Mouse (Mus musculus) hindbrain, embryonic 15.5 days (tissue): ENCODE data around the gene Rilp. TPM values are rescaled to one million over a fixed set of nuclear protein-coding genes. Genes with fewer than 3 reads are reported as not detected.
A peak's percentile ranks its signal among the peaks of the same experiment; 100 is the strongest.
"Not testable (repeated sequence)": the region's sequence is repeated elsewhere in the genome, so short reads cannot be mapped to it uniquely, and the experiment has no call there.

Experiments
- ATAC-seq: fragments of 200-750 bp; cut with Nextera tagmentation; 2 replicates; pipeline ENCODE4 v1.8.0; 2017; ENCODE audit warnings: low read depth, moderate number of reproducible peaks, moderate TSS enrichment; ENCODE audit not compliant: low FRiP score
- H3K27ac ChIP-seq: fragments of 300-500 bp; sonication (generic); replicated peaks from 2 replicates; pipeline ENCODE4 v1.5.1; 2015; ENCODE audit warnings: mild to moderate bottlenecking, inconsistent platforms
- H3K27me3 ChIP-seq: fragments of 300-500 bp; sonication (generic); 2 replicates; pipeline ENCODE4 v1.6.1; 2015; ENCODE audit warnings: control low read depth, inconsistent platforms
- H3K36me3 ChIP-seq: fragments of 300-500 bp; sonication (generic); 2 replicates; pipeline ENCODE4 v1.6.1; 2015; ENCODE audit warnings: control low read depth, inconsistent platforms
- H3K4me1 ChIP-seq: fragments of 300-500 bp; sonication (generic); replicated peaks from 2 replicates; pipeline ENCODE4 v1.6.1; 2015; ENCODE audit warnings: control low read depth, inconsistent platforms
- H3K4me2 ChIP-seq: fragments of 300-500 bp; sonication (generic); 2 replicates; pipeline ENCODE4 v1.6.1; 2015; ENCODE audit warnings: moderate library complexity, mild to moderate bottlenecking, inconsistent platforms
- H3K4me3 ChIP-seq: fragments of 300-500 bp; sonication (generic); 2 replicates; pipeline ENCODE4 v1.5.1; 2015; ENCODE audit warnings: mild to moderate bottlenecking, inconsistent platforms
- H3K9ac ChIP-seq: fragments of 300-500 bp; sonication (generic); 2 replicates; pipeline ENCODE4 v1.6.1; 2015; ENCODE audit warnings: inconsistent platforms
- H3K9me3 ChIP-seq: fragments of 300-500 bp; sonication (generic); 2 replicates; pipeline ENCODE4 v1.6.1; 2016; ENCODE audit warnings: control low read depth, inconsistent platforms
- WGBS: fragments of 180-500 bp; shearing (Covaris S2); methylation state at CpG from one replicate; pipeline ENCODE4 v1.1.7; 2015; 5-methylcytosine and 5-hydroxymethylcytosine counted together
- microRNA counts: library from miRNA; unstranded; fragments of <30 nt; microRNA quantifications from one replicate; lab custom pipeline; 2016
- microRNA-seq: library from miRNA; unstranded; fragments of <30 nt; microRNA quantifications from one replicate; pipeline ENCODE4, GENCODE M21; 2016
- polyA plus RNA-seq: library from polyadenylated mRNA; unstranded; fragments of >200 nt; fragmentation: Nextera tagmentation; extraction: Ambion mirVana; gene quantifications from 2 replicates; pipeline ENCODE4 v1.2.1, GENCODE M21; 2015

The Rilp gene
- polyA plus RNA-seq, 1 experiment from 2014 or later: 3.1 TPM

DNA sequence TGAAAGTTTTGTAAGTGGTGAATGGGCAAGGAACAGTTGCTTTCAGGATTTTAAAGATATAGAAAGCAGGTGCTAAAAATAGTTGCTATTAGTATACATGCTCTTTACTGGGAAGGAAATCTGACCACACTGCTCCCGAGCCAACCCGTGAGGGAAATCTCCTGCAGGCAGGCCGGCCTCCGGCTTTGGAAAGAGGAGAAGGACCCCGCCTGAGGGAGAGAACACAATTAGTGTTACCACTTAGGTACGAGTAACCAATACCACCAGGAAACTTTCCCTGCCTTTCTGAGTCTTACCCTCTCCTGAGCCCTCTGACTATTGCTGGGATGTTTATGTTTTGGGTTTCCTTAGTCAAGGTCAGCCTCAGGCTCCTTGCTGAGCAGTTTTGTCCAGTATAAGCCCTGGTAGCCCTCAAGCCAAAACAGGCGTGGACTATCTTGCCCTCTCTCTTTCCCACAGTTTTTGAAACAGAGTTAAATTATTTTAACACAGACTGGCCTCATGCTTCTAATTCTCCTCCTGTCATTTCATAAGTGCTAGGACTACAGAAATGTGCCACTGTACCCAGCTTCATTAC is 43.1 kb downstream of the Rilp start:
- Histone ChIP-seq H3K9ac (peak overlapping the region; percentile 12; the same call in 1 of the 2 replicates), H3K4me2 (no peak overlapping the region), H3K36me3 (peaks cover 6% of the 10 kb centered on the region; the same call in 1 of the 2 replicates), H3K9me3 (no peaks in the 10 kb centered on the region), H3K27ac (no peak overlapping the region), H3K4me3 (no peak overlapping the region), H3K27me3 (no peaks in the 10 kb centered on the region), H3K4me1 (peaks cover 35% of the 10 kb centered on the region)
- WGBS: 65% methylated on average over 7 of the region's 7 CpGs
- no peak for ATAC-seq

DNA sequence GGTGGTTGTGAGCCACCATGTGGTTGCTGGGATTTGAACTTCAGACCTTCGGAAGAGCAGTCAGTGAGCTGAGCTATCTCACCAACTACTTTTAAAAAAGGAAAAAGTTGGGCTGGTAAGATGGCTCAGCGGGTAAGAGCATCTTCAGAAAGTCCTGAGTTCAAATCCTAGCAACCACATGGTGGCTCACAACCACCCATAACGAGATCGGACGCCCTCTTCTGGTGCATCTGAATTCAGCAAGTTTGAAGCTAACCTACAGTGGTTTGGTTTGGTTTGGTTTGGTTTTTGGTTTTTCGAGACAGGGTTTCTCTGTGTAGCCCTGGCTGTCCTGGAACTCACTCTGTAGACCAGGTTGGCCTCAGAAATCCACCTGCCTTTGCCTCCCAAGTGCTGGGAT is 46.1 kb downstream of the Rilp start:
- not testable (repeated sequence) for H3K9me3 ChIP-seq, ATAC-seq, H3K4me3 ChIP-seq, H3K27ac ChIP-seq, H3K4me2 ChIP-seq, H3K9ac ChIP-seq, H3K36me3 ChIP-seq, H3K27me3 ChIP-seq
- WGBS: 93% methylated on average over 6 of the region's 6 CpGs
- H3K4me1 ChIP-seq: peaks cover 19% of the 10 kb centered on the region

DNA sequence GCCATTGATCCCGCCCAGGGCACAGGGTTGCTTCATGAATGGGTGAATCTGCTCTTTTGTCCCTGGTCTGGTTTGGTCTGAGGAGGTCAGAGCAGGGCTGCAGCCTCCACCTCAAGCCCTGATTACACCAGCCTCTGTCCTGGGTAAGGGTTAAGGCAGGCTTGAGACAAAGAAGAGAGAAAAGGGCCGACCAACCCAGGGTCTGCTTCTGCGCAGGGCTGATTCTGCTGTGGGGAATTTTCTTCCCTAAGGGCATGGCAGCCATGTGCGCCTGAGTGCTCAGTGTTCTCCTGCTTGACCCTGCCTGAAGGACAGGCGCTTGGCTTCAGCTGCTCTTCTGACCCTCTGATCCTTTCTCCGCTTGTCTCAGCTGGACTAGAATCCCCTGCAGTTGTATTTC is 47.2 kb downstream of the Rilp start:
- 68% methylated on average over 6 of the region's 6 CpGs for WGBS
- ATAC-seq: no peak
- H3K9me3 ChIP-seq: no peaks in the 10 kb centered on the region

DNA sequence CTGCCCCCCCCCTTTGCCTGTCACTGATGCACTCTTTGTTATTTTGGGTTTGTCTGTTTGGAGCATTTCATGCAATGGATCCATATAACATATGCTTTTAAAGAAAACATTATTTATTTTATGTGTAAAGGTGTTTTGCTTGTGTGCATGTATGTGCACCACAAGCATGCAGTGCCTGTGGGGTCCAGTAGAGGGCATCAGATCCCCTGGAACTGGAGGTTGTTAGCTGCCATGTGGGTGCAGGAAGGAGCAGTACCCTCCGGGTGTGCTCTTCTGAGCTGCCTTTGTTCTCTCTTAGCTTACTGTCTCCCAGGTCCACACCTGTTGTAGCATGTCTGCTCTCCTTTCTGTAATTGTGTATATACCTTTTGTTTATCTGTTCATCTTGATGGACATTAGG is 48.2 kb downstream of the Rilp start:
- 96% methylated on average over 1 of the region's 1 CpGs for WGBS
- H3K36me3 ChIP-seq: peaks cover 12% of the 10 kb centered on the region
- no peak for ATAC-seq

More for the DNA sequence above, 47.2 kb downstream of the Rilp start:
- no peak overlapping the region for H3K27ac ChIP-seq
- no peak overlapping the region for H3K4me2 ChIP-seq
- peaks cover 8% of the 10 kb centered on the region for H3K4me1 ChIP-seq
- no peak overlapping the region for H3K4me3 ChIP-seq
- H3K36me3 ChIP-seq: peaks cover 8% of the 10 kb centered on the region
- no peak overlapping the region for H3K9ac ChIP-seq
- no peaks in the 10 kb centered on the region for H3K27me3 ChIP-seq

DNA sequence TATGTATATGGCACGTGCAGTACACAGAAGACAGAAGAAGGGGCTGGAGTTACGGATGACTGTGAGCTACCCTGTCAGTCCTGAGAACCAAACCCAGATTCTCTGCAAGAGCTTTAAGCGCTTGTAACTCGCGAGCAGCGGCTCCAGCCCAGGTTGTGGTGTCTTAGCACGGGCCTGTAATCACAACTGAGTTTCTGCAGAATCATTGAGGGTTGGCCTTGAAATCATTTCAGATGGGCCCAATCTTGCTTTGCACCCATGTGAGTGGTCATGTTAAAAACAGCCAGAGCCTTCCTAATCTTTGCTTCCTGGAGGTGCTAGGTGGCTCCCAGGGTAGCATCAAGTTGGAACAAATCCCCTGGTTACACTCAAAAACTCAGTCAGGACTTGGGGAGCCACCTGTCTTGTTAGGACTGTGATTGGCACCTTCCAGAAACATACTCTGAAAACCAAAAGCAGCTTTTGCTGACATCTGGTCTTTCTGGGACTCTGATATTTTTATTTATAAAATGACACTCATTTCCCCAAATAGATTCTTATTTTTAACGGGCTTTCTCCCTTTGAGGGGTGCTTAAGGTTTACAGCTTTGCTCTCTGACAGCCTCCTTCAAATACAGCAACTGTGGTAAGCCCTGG is 50.1 kb downstream of the Rilp start:
- Histone ChIP-seq H3K4me1 (no peaks in the 10 kb centered on the region), H3K27me3 (no peaks in the 10 kb centered on the region), H3K36me3 (peaks cover 25% of the 10 kb centered on the region), H3K9ac (no peak overlapping the region), H3K4me3 (no peak overlapping the region), H3K9me3 (no peaks in the 10 kb centered on the region), H3K27ac (no peak overlapping the region), H3K4me2 (no peak overlapping the region)
- ATAC-seq: no peak
- 93% methylated on average over 8 of the region's 8 CpGs for WGBS

More for the DNA sequence above, 48.2 kb downstream of the Rilp start:
- no peaks in the 10 kb centered on the region for H3K4me1 ChIP-seq
- no peaks in the 10 kb centered on the region for H3K9me3 ChIP-seq
- H3K4me2 ChIP-seq: no peak overlapping the region
- H3K27ac ChIP-seq: no peak overlapping the region
- H3K4me3 ChIP-seq: no peak overlapping the region
- no peaks in the 10 kb centered on the region for H3K27me3 ChIP-seq
- H3K9ac ChIP-seq: no peak overlapping the region

DNA sequence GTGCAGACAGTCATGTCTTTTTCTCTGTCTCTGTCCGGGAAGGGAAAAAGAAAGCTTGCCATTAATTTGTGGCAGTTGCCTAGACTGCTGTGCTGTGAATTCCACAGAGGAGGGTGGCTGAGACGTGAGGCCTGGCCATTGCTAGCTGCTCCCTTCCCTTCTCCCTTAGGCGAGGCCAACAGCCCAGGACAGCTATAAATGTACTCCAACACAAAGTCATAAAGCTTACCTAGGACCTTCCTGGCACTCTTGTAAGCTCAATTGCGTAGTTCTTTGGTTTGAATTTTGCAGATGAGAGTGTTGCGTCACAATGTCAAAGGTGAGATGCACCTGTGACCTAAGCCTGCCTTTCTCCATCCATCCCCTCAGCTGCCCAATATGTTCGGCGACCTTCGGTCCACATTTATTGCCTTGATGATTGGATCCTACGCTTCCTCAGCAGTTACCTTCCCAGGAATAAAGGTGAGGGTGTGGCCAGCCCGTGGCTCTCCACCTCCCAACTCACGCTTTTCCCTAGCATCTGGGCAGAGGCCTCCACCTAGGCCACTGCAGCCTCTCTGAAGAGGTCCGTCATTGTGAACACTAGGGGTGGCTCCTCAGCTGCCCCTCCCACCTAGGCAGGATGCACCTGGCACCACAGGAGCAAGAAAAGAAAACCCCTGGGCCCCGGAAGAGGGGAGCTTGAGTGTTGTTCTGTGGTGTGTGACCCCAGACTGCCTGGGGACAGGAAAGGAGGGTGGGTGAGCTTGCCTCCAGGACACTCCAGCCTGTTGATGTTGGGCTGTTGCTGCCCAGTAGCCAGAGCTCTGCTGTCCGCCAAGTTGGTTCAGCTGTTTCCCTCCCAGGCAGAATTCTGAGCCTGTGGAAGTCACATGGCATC is 50.9 kb downstream of the Rilp start:
- no peak overlapping the region for H3K9ac ChIP-seq
- no peak overlapping the region for H3K4me2 ChIP-seq
- no peaks in the 10 kb centered on the region for H3K9me3 ChIP-seq
- no peaks in the 10 kb centered on the region for H3K4me1 ChIP-seq
- no peak overlapping the region for H3K27ac ChIP-seq
- WGBS: 81% methylated on average over 14 of the region's 14 CpGs
- H3K4me3 ChIP-seq: no peak overlapping the region
- no peak for ATAC-seq
- H3K27me3 ChIP-seq: no peaks in the 10 kb centered on the region
- H3K36me3 ChIP-seq: peaks cover 29% of the 10 kb centered on the region

DNA sequence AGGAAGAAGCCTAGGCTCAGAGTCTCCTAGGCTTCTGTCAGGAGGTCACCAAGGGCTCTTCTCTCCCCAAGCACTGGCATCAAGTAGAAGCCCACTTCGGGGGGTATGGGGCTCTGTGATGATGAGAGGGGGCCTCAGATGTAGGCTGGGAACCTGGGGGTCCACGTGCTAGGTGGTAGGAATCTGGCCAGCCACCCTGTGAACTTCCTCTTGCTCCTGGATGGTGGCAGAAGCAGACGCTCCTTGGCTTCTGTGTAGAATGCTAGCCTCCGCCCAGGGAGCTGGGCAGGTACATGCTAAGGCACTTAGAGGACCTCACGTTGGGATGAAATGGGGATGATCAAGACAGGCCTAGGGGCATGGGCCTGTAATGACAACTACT is 51.5 kb downstream of the Rilp start:
- H3K9me3 ChIP-seq: no peaks in the 10 kb centered on the region
- no peaks in the 10 kb centered on the region for H3K27me3 ChIP-seq
- H3K4me3 ChIP-seq: no peak overlapping the region
- H3K27ac ChIP-seq: no peak overlapping the region
- 91% methylated on average over 5 of the region's 5 CpGs for WGBS
- no peak overlapping the region for H3K9ac ChIP-seq
- no peak for ATAC-seq
- peaks cover 31% of the 10 kb centered on the region for H3K36me3 ChIP-seq
- no peak overlapping the region for H3K4me2 ChIP-seq
- H3K4me1 ChIP-seq: no peaks in the 10 kb centered on the region

MicroRNA genes within 50 kb of the gene (microRNA counts, 519-probe panel; counts per million panel counts)
- microRNA mmu-miR-22 (lab: Ali Mortazavi, UCI): 4,373 counts per million, percentile 90 among the panel's probes with 10 or more counts

Small RNA genes within 50 kb of the gene (microRNA-seq; reads per million reads assigned to microRNA genes)
- gene Mir22 (4,501 reads per million, percentile 90 among the genes with 10 or more reads in this experiment), gene Mir3971 (not detected)

Other genes starting within 250 kb of the Rilp start
- gene Rpa1, start 161.8 kb upstream of the Rilp start, polyA plus RNA-seq: 54.4 and 61.4 TPM in 2 replicates
- 15.6 and 16.8 TPM in 2 replicates for gene Smyd4, start 161.7 kb upstream of the Rilp start, polyA plus RNA-seq
- gene Serpinf1, start 87.4 kb upstream of the Rilp start, polyA plus RNA-seq: 42.6 and 44.6 TPM in 2 replicates
- gene Serpinf2, start 70.5 kb upstream of the Rilp start, polyA plus RNA-seq: 0.26 TPM in 1 of 2 replicates, not detected in the other
- 7.6 and 7.9 TPM in 2 replicates for gene Wdr81, start 55.4 kb upstream of the Rilp start, polyA plus RNA-seq
- 2.8 and 3.1 TPM in 2 replicates for gene Tlcd2, start 48.4 kb upstream of the Rilp start, polyA plus RNA-seq
- 51.2 and 54.6 TPM in 2 replicates for gene Prpf8, start 23.3 kb upstream of the Rilp start, polyA plus RNA-seq
- gene Scarf1, start 3.4 kb downstream of the Rilp start, polyA plus RNA-seq: 4.0 and 4.5 TPM in 2 replicates
- gene Slc43a2, start 21.6 kb downstream of the Rilp start, polyA plus RNA-seq: 15.2 and 17.6 TPM in 2 replicates
- gene Pitpna, start 78.0 kb downstream of the Rilp start, polyA plus RNA-seq: 120 and 124 TPM in 2 replicates
- gene Inpp5k, start 120.9 kb downstream of the Rilp start, polyA plus RNA-seq: 38.8 and 39.1 TPM in 2 replicates
- 11.6 and 12.6 TPM in 2 replicates for gene Myo1c, start 140.4 kb downstream of the Rilp start, polyA plus RNA-seq
- gene Crk, start 169.2 kb downstream of the Rilp start, polyA plus RNA-seq: 109 TPM in 2 replicates
- 1,343 and 1,395 TPM in 2 replicates for gene Ywhae, start 222.8 kb downstream of the Rilp start, polyA plus RNA-seq